In the genomic region with DNA sequence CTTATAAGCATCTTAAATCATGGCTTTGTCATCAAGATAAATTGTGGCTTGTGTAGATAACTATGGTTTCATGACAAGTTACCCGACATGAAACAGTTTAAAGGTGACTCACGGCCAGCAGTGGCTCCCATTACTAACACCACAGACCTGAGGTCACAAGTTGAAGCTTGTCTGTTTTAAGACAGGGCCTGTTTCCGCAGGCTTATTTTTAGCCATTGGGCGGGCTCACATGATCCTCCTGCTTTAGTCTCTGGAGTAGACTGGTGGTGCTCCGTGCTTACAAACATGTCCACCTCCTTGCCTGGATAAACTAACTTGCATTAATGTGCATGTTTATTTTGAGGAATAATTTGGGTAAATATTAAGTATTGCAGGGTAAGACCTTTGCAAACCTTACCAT, we compare ENCODE assay signal across 13 mouse cellular contexts. TPM values are rescaled to one million over a fixed set of nuclear protein-coding genes. Genes with fewer than 3 reads are reported as not detected.
DNase-seq lines count a peak whose midpoint lies in the region; ATAC-seq and TF ChIP-seq lines count a peak whose summit lies in the region.
"Had no signal": no experiment of that assay in that cellular context is flagged by ENCODE, and none has a peak within 500 bp of the region (broad histone marks: within the 10 kb centered on the region; RNA-seq: fewer than 3 reads in every experiment).

No protein-coding gene starts in this region.

- TF ChIP-seq CTCF in kidney, adult 2 months (conservative IDR thresholded peaks at IDR 0.05; ENCODE audit: insufficient read depth, insufficient read length, low read depth, low read length): no peak
- TF ChIP-seq CTCF in CH12.LX (conservative IDR thresholded peaks at IDR 0.05 in 1 of 2, IDR thresholded peaks at IDR 0.05 in 1 of 2; ENCODE audit: low read depth in 2 of 2, low read length in 2 of 2): no peak

- TF ChIP-seq RAD21 in CH12.LX (IDR thresholded peaks at IDR 0.05; ENCODE audit: low read depth, low read length): no peak; the same call in none of the 2 replicates

- ATAC-seq in kidney, embryonic 15.5 days (replicated peaks; ENCODE audit: low FRiP score): no peak
- ATAC-seq: intestine, embryonic 15.5 days; liver, postnatal 0 days had no signal

- TF ChIP-seq EP300 in CH12.LX (IDR thresholded peaks at IDR 0.05; ENCODE audit: low read length): peak; percentile 86

- 48% methylated on average over 5 of the region's 5 CpGs for WGBS in kidney, adult 2 months
- WGBS in kidney, embryonic 15.5 days: 40% methylated on average over 5 of the region's 5 CpGs

- H3K4me2 ChIP-seq in kidney, embryonic 15.5 days: no peak overlapping the region
- H3K4me2 ChIP-seq in CH12.LX (ENCODE audit: insufficient read depth, low read depth, poor library complexity, severe bottlenecking): 0 out of 2 replicates have a peak overlapping the region, but pooled peaks have one; percentile 79
- H3K4me2 ChIP-seq: intestine, embryonic 15.5 days had no signal

- H3K27me3 ChIP-seq in kidney, adult 2 months (replicated peaks; ENCODE audit: control insufficient read depth, insufficient read depth, low read length): no peaks in the 10 kb centered on the region
- H3K27me3 ChIP-seq in kidney, embryonic 15.5 days: no peaks in the 10 kb centered on the region
- H3K27me3 ChIP-seq in CH12.LX (replicated peaks): no peaks in the 10 kb centered on the region
- H3K27me3 ChIP-seq: intestine, embryonic 15.5 days; megakaryocyte, embryonic 14.5 days had no signal

- no peaks in the 10 kb centered on the region for H3K4me1 ChIP-seq in kidney, adult 2 months (ENCODE audit: control insufficient read depth, insufficient read depth, low read length)
- no peaks in the 10 kb centered on the region for H3K4me1 ChIP-seq in kidney, embryonic 15.5 days
- H3K4me1 ChIP-seq in CH12.LX (ENCODE audit: control insufficient read depth in 1 of 2, insufficient read depth in 2 of 2): peaks cover 20 to 64% of the 10 kb centered on the region in 2 experiments
- H3K4me1 ChIP-seq: intestine, embryonic 15.5 days; megakaryocyte, embryonic 14.5 days had no signal

- TF ChIP-seq POLR2A in kidney, adult 2 months (IDR thresholded peaks at IDR 0.05; ENCODE audit: low read depth, low read length): no peak
- TF ChIP-seq POLR2A in CH12.LX (IDR thresholded peaks at IDR 0.05; ENCODE audit: low read depth, low read length): no peak

- peaks cover 6% of the 10 kb centered on the region; the same call in 1 of the 2 replicates for H3K79me2 ChIP-seq in CH12.LX (replicated peaks; ENCODE audit: control insufficient read depth, extremely low read depth, insufficient read depth, poor library complexity, severe bottlenecking)

- peaks cover 9% of the 10 kb centered on the region for H3K36me3 ChIP-seq in kidney, adult 2 months (ENCODE audit: control insufficient read depth, insufficient read depth, low read length)
- peaks cover 92% of the 10 kb centered on the region for H3K36me3 ChIP-seq in kidney, embryonic 15.5 days
- peaks cover 25 to 52% of the 10 kb centered on the region in 2 experiments for H3K36me3 ChIP-seq in CH12.LX (replicated peaks in 1 of 2; ENCODE audit: control insufficient read depth in 1 of 2, insufficient read depth in 1 of 2, low read length in 1 of 2)

- H3K9ac ChIP-seq in kidney, embryonic 15.5 days: no peak overlapping the region
- peak overlapping the region; percentile 57; the same call in 1 of the 2 replicates for H3K9ac ChIP-seq in CH12.LX (ENCODE audit: insufficient read depth, low read depth)
- H3K9ac ChIP-seq: intestine, embryonic 15.5 days; liver, postnatal 0 days had no signal

- in situ Hi-C loops in CH12.LX (cut with MboI; ENCODE audit: low pct_ligation_motif_present, low pct_unique_long_range_greater_than_20kb, low sequenced_read_pairs): no loop called here

- no peaks in the 10 kb centered on the region for H3K9me3 ChIP-seq in kidney, embryonic 15.5 days (replicated peaks)
- no peaks in the 10 kb centered on the region for H3K9me3 ChIP-seq in CH12.LX (replicated peaks; ENCODE audit: low read length)
- H3K9me3 ChIP-seq: intestine, embryonic 15.5 days; megakaryocyte, embryonic 14.5 days had no signal

- peak; percentile 61 for DNase-seq in kidney, adult 2 months
- DNase-seq in CH12.LX (ENCODE audit: extremely low read depth): peak; percentile 91
- peak; percentile 59 for DNase-seq in heart, adult 8-10 months (ENCODE audit: low spot score)
- DNase-seq in heart, postnatal 4 days: peak; percentile 56
- DNase-seq in cerebellum, adult 18-20 months: no peak
- no peak for DNase-seq in MN1 (ENCODE audit: low spot score)
- no peak for DNase-seq in adrenal gland, postnatal 25 days
- DNase-seq: cerebellum, postnatal 36 days; liver, postnatal 0 days had no signal

- H3K27ac ChIP-seq in kidney, adult 2 months (ENCODE audit: insufficient read depth, low read depth, low read length): no peak overlapping the region
- H3K27ac ChIP-seq in kidney, embryonic 15.5 days: no peak overlapping the region
- H3K27ac ChIP-seq in CH12.LX (ENCODE audit: insufficient read depth, low read depth): peak overlapping the region; percentile 47; the same call in 1 of the 2 replicates
- H3K27ac ChIP-seq: intestine, embryonic 15.5 days had no signal

- dilution Hi-C loops in CH12.LX (cut with MboI; ENCODE audit: extremely low pct_ligation_motif_present, extremely low pct_unique_long_range_greater_than_20kb, low sequenced_read_pairs): no loop called here

- H3K4me3 ChIP-seq in kidney, adult 2 months (ENCODE audit: insufficient read depth, low read depth, low read length): no peak overlapping the region
- H3K4me3 ChIP-seq in kidney, embryonic 15.5 days (replicated peaks): no peak overlapping the region
- no peak overlapping the region for H3K4me3 ChIP-seq in CH12.LX (replicated peaks in 1 of 3; ENCODE audit: low read depth in 2 of 3, low read length in 2 of 3, poor library complexity in 1 of 3)
- H3K4me3 ChIP-seq: erythroblast, embryonic 14.5 days; intestine, embryonic 15.5 days; megakaryocyte, embryonic 14.5 days had no signal

TF ChIP-seq in CH12.LX, 34 proteins besides CTCF, POLR2A, EP300 and RAD21 (continues in another document):
- no peak; the same call in 1 of the 2 replicates for TF ChIP-seq TBP (conservative IDR thresholded peaks at IDR 0.05; ENCODE audit: low read depth, low read length)
- TF ChIP-seq MAZ (IDR thresholded peaks at IDR 0.05; ENCODE audit: low read depth, low read length): no peak
- TF ChIP-seq TCF12 (IDR thresholded peaks at IDR 0.05; ENCODE audit: low read depth, low read length): peak; percentile 87
- TF ChIP-seq SMC3 (IDR thresholded peaks at IDR 0.05; ENCODE audit: low read depth, low read length): no peak
- no peak; the same call in 1 of the 2 replicates for TF ChIP-seq HCFC1 (IDR thresholded peaks at IDR 0.05; ENCODE audit: low read depth, low read length)
- TF ChIP-seq IRF4 (IDR thresholded peaks at IDR 0.05; ENCODE audit: low read depth, low read length): peak; percentile 86
- TF ChIP-seq CHD1 (IDR thresholded peaks at IDR 0.05; ENCODE audit: low read depth, low read length): peak; percentile 98
- TF ChIP-seq ZNF384 (IDR thresholded peaks at IDR 0.05; ENCODE audit: low read depth, low read length): no peak
- peak; percentile 60; the same call in 1 of the 2 replicates for TF ChIP-seq MYC (IDR thresholded peaks at IDR 0.05; ENCODE audit: low read depth, low read length)
- TF ChIP-seq ELF1 (IDR thresholded peaks at IDR 0.05; ENCODE audit: low read depth, low read length): peak; percentile 58
- TF ChIP-seq ZMIZ1 (IDR thresholded peaks at IDR 0.05; ENCODE audit: low read depth, low read length): no peak
- peak; percentile 91 for TF ChIP-seq BHLHE40 (IDR thresholded peaks at IDR 0.05; ENCODE audit: low read depth, low read length)
- no peak for TF ChIP-seq POLR2AphosphoS2 (IDR thresholded peaks at IDR 0.05; ENCODE audit: low read depth, low read length)
- peak; percentile 99 for TF ChIP-seq MEF2A (IDR thresholded peaks at IDR 0.05; ENCODE audit: borderline replicate concordance, low read depth, low read length)
- no peak for TF ChIP-seq UBTF (IDR thresholded peaks at IDR 0.05; ENCODE audit: low read depth, low read length)
- no peak for TF ChIP-seq RCOR1 (conservative IDR thresholded peaks at IDR 0.05; ENCODE audit: low read depth, low read length)
- peak; percentile 64; the same call in 1 of the 2 replicates for TF ChIP-seq SIN3A (IDR thresholded peaks at IDR 0.05; ENCODE audit: low read length)
- no peak for TF ChIP-seq MAFK (IDR thresholded peaks at IDR 0.05; ENCODE audit: insufficient replicate concordance, low read length)
- 0 out of 2 replicates have a peak, but pooled peaks have one; percentile 44 for TF ChIP-seq KAT2A (IDR thresholded peaks at IDR 0.05; ENCODE audit: insufficient replicate concordance, low read length)
- peak; percentile 47 for TF ChIP-seq JUN (IDR thresholded peaks at IDR 0.05; ENCODE audit: insufficient read depth, low read depth, low read length)
- peak; percentile 75 for TF ChIP-seq MXI1 (IDR thresholded peaks at IDR 0.05; ENCODE audit: low read depth, low read length)

RNA-seq across cellular contexts. Expression of a gene that starts 39.8 kb away (rescaled TPM):
- polyA plus RNA-seq in kidney, adult 2 months (2012; rRNA removed): 24.0 and 28.1 TPM in 2 replicates
- polyA plus RNA-seq in kidney, embryonic 15.5 days (2015; fragmentation: Nextera tagmentation; extraction: Ambion mirVana): 101 and 113 TPM in 2 replicates
- 41.2 and 46.8 TPM in 2 replicates for total RNA-seq in CH12.LX (2012; rRNA removed)
- total RNA-seq in CH12.LX (2014; rRNA removed): 56.4 and 66.4 TPM in 2 replicates
- 60.2 and 69.6 TPM in 2 replicates for polyA plus RNA-seq in CH12.LX (2012; ENCODE audit: insufficient read length, low read depth)
- total RNA-seq in heart, adult 8-10 months (2022): 10 to 100 TPM; 77.4 to 98.8 (median 91.4) TPM
- 10 to 100 TPM; 81.9 to 98.9 TPM for total RNA-seq in heart, postnatal 4 days (2021)
- total RNA-seq in adrenal gland, postnatal 25 days (2021): 63.1 and 68.0 TPM in 2 replicates

RNA-seq across cellular contexts. Expression of a gene that starts 39.9 kb away (rescaled TPM):
- 7.0 and 7.6 TPM in 2 replicates for polyA plus RNA-seq in kidney, adult 2 months (2012; rRNA removed)
- polyA plus RNA-seq in kidney, embryonic 15.5 days (2015; fragmentation: Nextera tagmentation; extraction: Ambion mirVana): 12.5 and 13.3 TPM in 2 replicates
- total RNA-seq in CH12.LX (2012; rRNA removed) (15.0 and 19.5 TPM in 2 replicates), CH12.LX (2014; rRNA removed) (15.7 and 20.8 TPM in 2 replicates)
- 19.4 and 21.5 TPM in 2 replicates for polyA plus RNA-seq in CH12.LX (2012; ENCODE audit: insufficient read length, low read depth)
- total RNA-seq in heart, adult 8-10 months (2022): 100 to 1,000 TPM; 109 to 172 (median 146) TPM
- total RNA-seq in heart, postnatal 4 days (2021): 10 to 100 TPM; 38.2 to 38.7 TPM
- total RNA-seq in adrenal gland, postnatal 25 days (2021): 38.4 and 38.7 TPM in 2 replicates

RNA-seq across cellular contexts. Expression of a gene that starts 50.7 kb away (rescaled TPM):
- polyA plus RNA-seq in kidney, adult 2 months (2012; rRNA removed): 5.3 and 6.5 TPM in 2 replicates
- polyA plus RNA-seq in kidney, embryonic 15.5 days (2015; fragmentation: Nextera tagmentation; extraction: Ambion mirVana): 37.9 and 40.5 TPM in 2 replicates
- 16.4 and 17.4 TPM in 2 replicates for total RNA-seq in CH12.LX (2012; rRNA removed)
- 18.9 and 21.9 TPM in 2 replicates for total RNA-seq in CH12.LX (2014; rRNA removed)
- polyA plus RNA-seq in CH12.LX (2012; ENCODE audit: insufficient read length, low read depth): 14.3 and 18.1 TPM in 2 replicates
- 10 to 100 TPM; 12.3 to 17.9 (median 14.4) TPM for total RNA-seq in heart, adult 8-10 months (2022)
- 10 to 100 TPM; 29.0 to 31.5 TPM for total RNA-seq in heart, postnatal 4 days (2021)
- total RNA-seq in adrenal gland, postnatal 25 days (2021): 5.7 and 7.2 TPM in 2 replicates

Comparison
In these comparisons a context has a peak if more than half of its experiments do, and no peak if none do; other contexts are left out.
1. DNase-seq: peak in kidney, adult 2 months (single experiment), CH12.LX (single experiment), heart, adult 8-10 months (single experiment) and heart, postnatal 4 days (single experiment); none in cerebellum, adult 18-20 months (0 of 2), MN1 (single experiment) and adrenal gland, postnatal 25 days (single experiment).